Mouse (Mus musculus): Measurements from ENCODE around the gene Ube2t. TPM values are rescaled to one million over a fixed set of nuclear protein-coding genes. Genes with fewer than 3 reads are reported as not detected.

Ube2t gene
- polyA plus RNA-seq (2012; rRNA removed): 0.58 and 1.4 TPM in 2 replicates

DNA sequence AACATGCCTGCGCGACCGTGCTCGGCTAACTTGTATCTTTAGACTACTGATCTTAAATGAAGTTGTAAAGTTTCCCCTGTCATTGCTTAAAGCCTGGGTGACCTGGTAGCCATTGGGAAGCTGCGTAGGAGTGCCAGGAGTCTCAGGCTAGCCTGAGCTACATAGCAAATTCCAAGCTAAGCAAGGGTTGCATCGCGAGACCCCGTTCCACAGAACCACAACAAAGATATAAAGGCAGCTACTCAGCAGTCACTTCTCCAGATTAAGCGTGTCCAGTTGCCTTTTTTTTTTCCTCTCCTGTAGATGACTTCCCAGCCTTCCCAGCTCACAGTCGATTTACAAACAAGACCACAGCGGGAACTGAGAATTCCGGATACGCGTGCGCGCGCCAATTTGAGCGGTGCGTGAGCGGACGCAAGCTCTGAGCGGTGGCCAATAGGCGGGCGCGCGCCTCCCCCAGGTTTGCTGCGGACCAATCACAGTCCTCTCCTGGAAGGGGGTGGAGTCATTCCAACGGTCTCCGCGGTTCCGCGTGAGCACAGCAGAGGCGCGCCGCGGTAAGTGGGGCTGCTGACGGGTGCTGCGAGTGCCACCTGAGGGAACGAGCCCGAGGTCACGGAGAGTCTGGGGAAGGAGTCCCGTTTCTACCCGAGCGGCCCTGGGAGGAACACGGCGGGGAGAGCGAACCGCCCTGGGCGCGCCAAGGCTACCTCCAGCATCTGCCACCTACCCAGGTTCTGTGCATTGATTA lies at the start of gene Ube2t:
Gene Ube2t, plus strand, starts transcription at position 513 of the 751 bp plus-strand sequence.
- Histone ChIP-seq H3K27me3 (ENCODE audit: control insufficient read depth, insufficient read depth, low read length) (no peaks in the 10 kb centered on the region), H3K4me3 (ENCODE audit: low read depth, low read length) (peak within 1 kb of the TSS; percentile 94), H3K27ac (ENCODE audit: insufficient read depth, low read depth, low read length) (no peak within 1 kb of the TSS), H3K4me1 (ENCODE audit: control insufficient read depth, insufficient read depth, insufficient read length, low read length) (peaks cover 2% of the 10 kb centered on the region; the same call in 1 of the 2 replicates), H3K36me3 (ENCODE audit: control insufficient read depth, insufficient read depth, low read length) (no peaks in the 10 kb centered on the region)
- 2% methylated on average over 50 of the region's 50 CpGs for WGBS
- no peak for TF ChIP-seq CTCF (IDR thresholded peaks at IDR 0.05; ENCODE audit: extremely low read depth, insufficient read length, insufficient replicate concordance, low read depth, low read length)
- TF ChIP-seq POLR2A (IDR thresholded peaks at IDR 0.05; ENCODE audit: low read depth, low read length): peak; percentile 61

DNA sequence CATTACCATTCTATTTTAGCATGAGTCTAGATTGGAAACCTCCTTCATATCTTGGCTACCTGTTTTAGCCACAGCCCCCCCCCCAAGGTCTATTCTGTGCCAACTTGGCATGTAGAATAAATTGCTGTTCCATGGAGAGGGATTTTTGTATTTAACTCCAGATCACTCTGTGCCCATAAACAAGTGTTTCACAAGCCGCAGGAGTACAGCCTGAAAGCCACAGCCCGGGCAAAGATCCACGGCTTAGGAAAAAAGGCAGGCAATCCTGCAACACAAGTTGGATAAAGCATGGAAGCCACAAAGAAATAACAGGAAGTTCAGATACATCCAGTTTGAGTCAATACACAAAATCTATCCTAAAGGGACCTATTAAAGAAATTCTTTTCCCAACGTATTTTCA lies 48.8 kb upstream of the Ube2t start:
- Histone ChIP-seq H3K4me3 (ENCODE audit: low read depth, low read length) (no peak overlapping the region), H3K27ac (ENCODE audit: insufficient read depth, low read depth, low read length) (no peak overlapping the region), H3K4me1 (ENCODE audit: control insufficient read depth, insufficient read depth, insufficient read length, low read length) (no peaks in the 10 kb centered on the region), H3K36me3 (ENCODE audit: control insufficient read depth, insufficient read depth, low read length) (no peaks in the 10 kb centered on the region), H3K27me3 (ENCODE audit: control insufficient read depth, insufficient read depth, low read length) (no peaks in the 10 kb centered on the region)
- TF ChIP-seq CTCF (IDR thresholded peaks at IDR 0.05; ENCODE audit: extremely low read depth, insufficient read length, insufficient replicate concordance, low read depth, low read length) (no peak), POLR2A (IDR thresholded peaks at IDR 0.05; ENCODE audit: low read depth, low read length) (no peak)
- WGBS: 83% methylated on average over 4 of the region's 4 CpGs

DNA sequence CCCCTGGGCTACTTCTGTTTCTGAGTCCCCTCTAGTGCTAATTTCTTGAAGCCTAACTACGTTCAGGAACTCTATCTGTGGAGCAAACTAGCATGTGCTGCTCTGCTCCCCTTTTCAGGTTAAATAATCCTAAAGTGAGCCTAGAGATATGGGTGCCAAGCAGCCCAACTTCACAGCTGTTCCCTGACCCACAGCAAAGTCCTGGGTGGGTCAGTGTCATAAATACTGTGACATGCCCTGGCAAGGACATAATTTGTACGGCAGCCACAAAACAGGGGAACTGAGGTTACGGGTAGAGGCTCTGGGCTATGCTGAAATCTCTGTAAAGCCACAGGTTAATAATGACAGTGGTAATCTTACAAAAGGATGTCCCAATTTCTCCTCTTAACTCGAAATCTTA lies 46.9 kb upstream of the Ube2t start:
- H3K4me3 ChIP-seq (ENCODE audit: low read depth, low read length): no peak overlapping the region
- TF ChIP-seq CTCF (IDR thresholded peaks at IDR 0.05; ENCODE audit: extremely low read depth, insufficient read length, insufficient replicate concordance, low read depth, low read length): no peak
- TF ChIP-seq POLR2A (IDR thresholded peaks at IDR 0.05; ENCODE audit: low read depth, low read length): no peak

DNA sequence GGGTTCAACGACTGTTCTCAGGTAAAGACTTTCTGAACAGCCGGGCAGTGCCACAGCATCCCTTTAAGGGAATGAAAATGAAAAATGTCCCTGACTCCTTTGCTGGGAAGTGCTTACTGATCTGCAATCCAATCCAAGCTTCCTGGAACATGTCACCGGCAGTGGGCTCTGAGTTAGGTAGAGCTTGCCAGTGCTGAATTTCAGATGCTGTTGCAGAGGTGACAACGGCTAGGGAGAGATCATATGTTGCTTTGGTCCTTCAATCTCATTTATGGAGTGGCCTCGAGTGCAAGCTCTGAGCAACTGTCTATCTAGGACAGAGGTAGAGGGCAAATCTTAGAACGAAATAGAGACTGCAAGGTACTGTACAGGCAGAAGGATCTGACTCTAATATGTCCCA lies 43.4 kb upstream of the Ube2t start:
- no peak overlapping the region for H3K4me3 ChIP-seq (ENCODE audit: low read depth, low read length)
- TF ChIP-seq POLR2A (IDR thresholded peaks at IDR 0.05; ENCODE audit: low read depth, low read length): no peak
- TF ChIP-seq CTCF (IDR thresholded peaks at IDR 0.05; ENCODE audit: extremely low read depth, insufficient read length, insufficient replicate concordance, low read depth, low read length): no peak
- no peak overlapping the region for H3K27ac ChIP-seq (ENCODE audit: insufficient read depth, low read depth, low read length)
- H3K27me3 ChIP-seq (ENCODE audit: control insufficient read depth, insufficient read depth, low read length): no peaks in the 10 kb centered on the region
- no peaks in the 10 kb centered on the region for H3K36me3 ChIP-seq (ENCODE audit: control insufficient read depth, insufficient read depth, low read length)
- WGBS: 87% methylated on average over 6 of the region's 6 CpGs
- no peaks in the 10 kb centered on the region for H3K4me1 ChIP-seq (ENCODE audit: control insufficient read depth, insufficient read depth, insufficient read length, low read length)

More for the DNA sequence above, 46.9 kb upstream of the Ube2t start:
- WGBS: 75% methylated on average over 4 of the region's 4 CpGs
- H3K36me3 ChIP-seq (ENCODE audit: control insufficient read depth, insufficient read depth, low read length): no peaks in the 10 kb centered on the region
- no peaks in the 10 kb centered on the region for H3K4me1 ChIP-seq (ENCODE audit: control insufficient read depth, insufficient read depth, insufficient read length, low read length)
- no peaks in the 10 kb centered on the region for H3K27me3 ChIP-seq (ENCODE audit: control insufficient read depth, insufficient read depth, low read length)
- H3K27ac ChIP-seq (ENCODE audit: insufficient read depth, low read depth, low read length): no peak overlapping the region

DNA sequence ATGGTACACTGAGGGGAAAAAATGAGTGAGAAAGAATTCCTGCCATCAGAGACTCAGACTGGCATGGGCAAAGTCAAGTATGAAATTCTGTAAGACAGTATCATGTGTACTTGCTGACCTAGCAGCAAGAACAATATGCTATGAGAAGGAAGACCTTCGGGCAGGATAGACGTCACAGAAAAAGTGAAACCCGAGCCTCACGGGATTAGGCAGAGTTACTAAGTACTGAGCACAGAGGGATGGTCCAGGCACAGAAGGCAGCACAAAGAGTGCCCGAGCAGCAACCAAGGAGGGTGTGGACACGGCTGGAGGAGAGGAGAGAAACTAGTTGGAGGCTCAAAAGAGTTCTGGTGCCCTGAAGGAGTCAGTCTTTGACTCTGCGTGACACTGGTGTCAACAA lies 29.9 kb upstream of the Ube2t start:
- no peaks in the 10 kb centered on the region for H3K27me3 ChIP-seq (ENCODE audit: control insufficient read depth, insufficient read depth, low read length)
- TF ChIP-seq POLR2A (IDR thresholded peaks at IDR 0.05; ENCODE audit: low read depth, low read length): no peak
- TF ChIP-seq CTCF (IDR thresholded peaks at IDR 0.05; ENCODE audit: extremely low read depth, insufficient read length, insufficient replicate concordance, low read depth, low read length): no peak
- WGBS: 72% methylated on average over 7 of the region's 7 CpGs

DNA sequence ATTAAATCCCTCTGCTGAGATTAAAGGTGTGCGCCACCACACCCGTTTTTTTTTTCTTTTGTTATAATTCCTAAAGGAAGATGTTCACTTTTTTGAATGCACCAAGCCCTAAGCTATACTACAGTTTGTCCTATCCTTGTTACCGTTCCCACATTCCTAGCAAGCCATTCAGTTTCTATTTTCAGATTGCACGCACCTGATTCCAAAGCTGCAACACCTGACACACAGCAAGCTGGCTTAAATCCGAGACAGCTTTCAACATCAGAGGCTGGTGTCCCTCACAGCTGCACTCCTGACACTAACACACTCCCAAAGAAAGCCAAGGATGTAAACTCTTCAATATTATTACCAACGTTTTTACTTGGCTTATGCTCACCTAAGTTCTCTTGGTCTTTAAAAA lies 26.0 kb upstream of the Ube2t start:
- Histone ChIP-seq H3K27me3 (ENCODE audit: control insufficient read depth, insufficient read depth, low read length) (no peaks in the 10 kb centered on the region), H3K4me3 (ENCODE audit: low read depth, low read length) (no peak overlapping the region), H3K4me1 (ENCODE audit: control insufficient read depth, insufficient read depth, insufficient read length, low read length) (no peaks in the 10 kb centered on the region), H3K36me3 (ENCODE audit: control insufficient read depth, insufficient read depth, low read length) (no peaks in the 10 kb centered on the region), H3K27ac (ENCODE audit: insufficient read depth, low read depth, low read length) (no peak overlapping the region)
- no peak for TF ChIP-seq POLR2A (IDR thresholded peaks at IDR 0.05; ENCODE audit: low read depth, low read length)
- TF ChIP-seq CTCF (IDR thresholded peaks at IDR 0.05; ENCODE audit: extremely low read depth, insufficient read length, insufficient replicate concordance, low read depth, low read length): no peak
- 86% methylated on average over 6 of the region's 6 CpGs for WGBS

More for the DNA sequence above, 29.9 kb upstream of the Ube2t start:
- H3K36me3 ChIP-seq (ENCODE audit: control insufficient read depth, insufficient read depth, low read length): no peaks in the 10 kb centered on the region
- H3K27ac ChIP-seq (ENCODE audit: insufficient read depth, low read depth, low read length): no peak overlapping the region
- H3K4me3 ChIP-seq (ENCODE audit: low read depth, low read length): no peak overlapping the region
- no peaks in the 10 kb centered on the region for H3K4me1 ChIP-seq (ENCODE audit: control insufficient read depth, insufficient read depth, insufficient read length, low read length)

DNA sequence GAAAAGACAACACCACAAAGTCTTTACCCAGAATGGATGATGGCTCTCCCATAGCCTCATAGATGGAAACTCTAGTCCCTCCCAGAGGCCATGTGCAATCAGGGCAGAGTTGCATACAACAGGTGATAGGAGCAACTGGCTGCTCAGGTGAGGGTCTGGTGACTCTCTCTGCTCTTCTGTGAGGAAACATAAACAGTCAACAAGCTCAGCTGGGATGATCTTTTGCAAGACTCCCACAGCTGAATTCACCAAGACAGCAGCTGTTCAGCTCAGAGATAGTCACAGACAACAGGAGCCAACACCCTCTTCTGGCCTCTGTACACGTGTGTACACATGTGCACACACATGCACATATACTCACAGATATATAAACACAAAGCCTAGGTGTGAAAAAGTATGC lies 24.1 kb upstream of the Ube2t start:
- WGBS: 80% methylated on average over 1 of the region's 1 CpGs
- TF ChIP-seq POLR2A (IDR thresholded peaks at IDR 0.05; ENCODE audit: low read depth, low read length) (no peak), CTCF (IDR thresholded peaks at IDR 0.05; ENCODE audit: extremely low read depth, insufficient read length, insufficient replicate concordance, low read depth, low read length) (no peak)
- Histone ChIP-seq H3K27me3 (ENCODE audit: control insufficient read depth, insufficient read depth, low read length) (no peaks in the 10 kb centered on the region), H3K4me1 (ENCODE audit: control insufficient read depth, insufficient read depth, insufficient read length, low read length) (no peaks in the 10 kb centered on the region), H3K36me3 (ENCODE audit: control insufficient read depth, insufficient read depth, low read length) (no peaks in the 10 kb centered on the region), H3K4me3 (ENCODE audit: low read depth, low read length) (no peak overlapping the region), H3K27ac (ENCODE audit: insufficient read depth, low read depth, low read length) (no peak overlapping the region)

All from small intestine, adult 2 months (tissue).